Mouse (Mus musculus) left cerebral cortex, adult 8-10 months (tissue): ENCODE measurements around the gene Atp6v1a. TPM values are rescaled to one million over a fixed set of nuclear protein-coding genes. Genes with fewer than 3 reads are reported as not detected.

ENCODE experiments used
- DNase-seq, 2 experiments: peaks; one replicate each; pipeline ENCODE4 v3.0.0; 2022; ENCODE audit warnings: low spot score in 2 of 2
- total RNA-seq, 4 experiments: library from RNA; stranded (reverse); gene quantifications; 2 replicates each; pipeline ENCODE4 v1.2.4; 2022

The Atp6v1a gene
- total RNA-seq, result 100 to 1,000 TPM; 461 to 516 (median 474) TPM

- DNase-seq, result peak; percentile 65 to 88
Measured at GRCm38 (mm10) chr16:44139536-44140185, at the start of gene Atp6v1a, which contains the start of gene Naa50. Gene Atp6v1a (minus strand): TSS chr16:44139705. Gene Naa50 (plus strand): TSS chr16:44139830.

GRCm38 (mm10) chr16:44188766-44189165, 49.3 kb upstream of the Atp6v1a start:
- DNase-seq, result no peak

GRCm38 (mm10) chr16:44187172-44187571, 47.7 kb upstream of the Atp6v1a start:
- DNase-seq, result no peak

GRCm38 (mm10) chr16:44184769-44185168, 45.3 kb upstream of the Atp6v1a start:
- no peak for DNase-seq

GRCm38 (mm10) chr16:44182597-44182996, 43.1 kb upstream of the Atp6v1a start:
- no peak for DNase-seq

GRCm38 (mm10) chr16:44178555-44178954, 39.0 kb upstream of the Atp6v1a start:
- no peak for DNase-seq

GRCm38 (mm10) chr16:44176511-44176910, 37.0 kb upstream of the Atp6v1a start:
- DNase-seq, result no peak

GRCm38 (mm10) chr16:44175001-44175400, 35.5 kb upstream of the Atp6v1a start:
- DNase-seq, result no peak

- no peak for DNase-seq
Measured at GRCm38 (mm10) chr16:44173966-44174530, 34.5 kb upstream of the Atp6v1a start.

- DNase-seq, result peak; percentile 30 to 42
Measured at GRCm38 (mm10) chr16:44173155-44173941, 33.8 kb upstream of the Atp6v1a start, which contains the start of gene Usf3. Gene Usf3 (plus strand): TSS chr16:44173246.

GRCm38 (mm10) chr16:44172297-44173154, 33.0 kb upstream of the Atp6v1a start:
- DNase-seq, result peak; percentile 87 to 99

- no peak for DNase-seq
Measured at GRCm38 (mm10) chr16:44168990-44169389, 29.5 kb upstream of the Atp6v1a start.

GRCm38 (mm10) chr16:44165182-44165581, 25.7 kb upstream of the Atp6v1a start:
- no peak for DNase-seq

GRCm38 (mm10) chr16:44163831-44164230, 24.3 kb upstream of the Atp6v1a start:
- DNase-seq, result no peak

- no peak for DNase-seq
Measured at GRCm38 (mm10) chr16:44159325-44159724, 19.8 kb upstream of the Atp6v1a start.

GRCm38 (mm10) chr16:44154497-44155057, 15.1 kb upstream of the Atp6v1a start:
- no peak for DNase-seq

- no peak for DNase-seq
Measured at GRCm38 (mm10) chr16:44149002-44149767, 9.7 kb upstream of the Atp6v1a start.

GRCm38 (mm10) chr16:44141483-44141882, 2.0 kb upstream of the Atp6v1a start:
- DNase-seq, result no peak

- peak; percentile 52 to 75 for DNase-seq
Measured at GRCm38 (mm10) chr16:44140186-44140787, 782 bp upstream of the Atp6v1a start.
